Mouse (Mus musculus) intestine, embryonic 14.5 days (tissue): ENCODE results near the gene Dtx1. TPM values are rescaled to one million over a fixed set of nuclear protein-coding genes. Genes with fewer than 3 reads are reported as not detected.

Source experiments
- ATAC-seq: fragments of 200-750 bp; cut with Nextera tagmentation; replicated peaks from 2 replicates; pipeline ENCODE4 v1.8.0; 2017; ENCODE audit warnings: low read depth, moderate number of reproducible peaks, moderate TSS enrichment, moderate library complexity; ENCODE audit not compliant: low FRiP score, low TSS enrichment
- DNase-seq: peaks from one replicate; pipeline ENCODE4 v3.0.0-alpha.2; 2018; ENCODE audit warnings: low spot score
- H3K27ac ChIP-seq: fragments of 300-500 bp; sonication (generic); 2 replicates; pipeline ENCODE4 v1.5.1; 2014; ENCODE audit warnings: low read depth, mild to moderate bottlenecking, control low read depth
- H3K27me3 ChIP-seq: fragments of 300-500 bp; sonication (generic); replicated peaks from 2 replicates; pipeline ENCODE4 v1.6.1; 2014; ENCODE audit warnings: low read length, control low read depth; ENCODE audit not compliant: control insufficient read depth, insufficient read depth
- H3K36me3 ChIP-seq: fragments of 300-500 bp; sonication (generic); 2 replicates; pipeline ENCODE4 v1.6.1; 2014; ENCODE audit warnings: low read length, control low read depth; ENCODE audit not compliant: control insufficient read depth, insufficient read depth
- H3K4me1 ChIP-seq: fragments of 300-500 bp; sonication (generic); replicated peaks from 2 replicates; pipeline ENCODE4 v1.6.1; 2014; ENCODE audit warnings: low read length, control low read depth, mixed read lengths; ENCODE audit not compliant: control insufficient read depth, insufficient read depth
- H3K4me2 ChIP-seq: fragments of 300-500 bp; sonication (generic); 2 replicates; pipeline ENCODE4 v1.6.1; 2014; ENCODE audit warnings: low read length
- H3K4me3 ChIP-seq: fragments of 300-500 bp; sonication (generic); 2 replicates; pipeline ENCODE4 v1.5.1; 2014; ENCODE audit warnings: low read depth, low read length, control low read depth, mixed read lengths
- H3K9ac ChIP-seq: fragments of 300-500 bp; sonication (generic); 2 replicates; pipeline ENCODE4 v1.6.1; 2014; ENCODE audit warnings: mild to moderate bottlenecking, low read length
- H3K9me3 ChIP-seq: fragments of 300-500 bp; sonication (generic); 2 replicates; pipeline ENCODE4 v1.6.1; 2016; ENCODE audit warnings: low read length, control low read depth; ENCODE audit not compliant: control insufficient read depth
- WGBS: fragments of 180-500 bp; shearing (Covaris S2); extraction: QIAGEN DNeasy Blood & Tissue Kit; methylation state at CpG from one replicate; pipeline ENCODE4 v1.1.7; 2014; 5-methylcytosine and 5-hydroxymethylcytosine counted together
- polyA plus RNA-seq: library from polyadenylated mRNA; unstranded; fragments of >200 nt; fragmentation: Nextera tagmentation; extraction: Ambion mirVana; gene quantifications from 2 replicates; pipeline ENCODE4 v1.2.1, GENCODE M21; 2014

Dtx1 gene
- polyA plus RNA-seq, 1 experiment from 2014 or later = 3.7 TPM

DNA sequence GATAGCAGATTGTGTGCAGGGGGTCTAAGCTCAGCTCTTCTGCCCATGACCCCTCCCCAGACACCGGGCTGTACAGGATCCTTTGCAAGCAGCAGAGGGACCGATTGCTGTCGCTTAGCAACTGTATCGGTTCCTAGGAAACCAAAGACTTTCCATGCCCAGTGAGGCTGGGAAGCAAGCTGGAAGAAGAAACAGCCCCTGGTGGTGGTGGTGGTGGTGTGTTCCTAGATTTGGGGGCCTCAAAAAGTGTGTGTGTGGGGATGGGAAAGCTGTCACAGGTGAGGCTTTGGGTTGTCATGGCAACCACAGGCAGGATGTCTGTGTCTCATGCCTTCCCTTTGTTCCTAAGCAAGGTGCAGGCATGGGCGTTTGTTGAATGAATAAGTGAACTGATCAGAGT lies 50.9 kb downstream of the Dtx1 start:
- H3K36me3 ChIP-seq = no peaks in the 10 kb centered on the region
- no peak overlapping the region for H3K9ac ChIP-seq
- DNase-seq (no peak), ATAC-seq (no peak)
- no peaks in the 10 kb centered on the region for H3K9me3 ChIP-seq
- no peak overlapping the region for H3K4me2 ChIP-seq
- H3K4me3 ChIP-seq = no peak overlapping the region
- H3K27ac ChIP-seq = no peak overlapping the region
- 0 out of 2 replicates have a peak, but pooled peaks cover 3% of the 10 kb centered on the region for H3K27me3 ChIP-seq
- no peaks in the 10 kb centered on the region for H3K4me1 ChIP-seq
- WGBS = 46% methylated on average over 5 of the region's 5 CpGs

- H3K9ac ChIP-seq = no peak overlapping the region
- H3K4me1 ChIP-seq = no peaks in the 10 kb centered on the region
- no peaks in the 10 kb centered on the region for H3K9me3 ChIP-seq
- H3K36me3 ChIP-seq = no peaks in the 10 kb centered on the region
- H3K4me2 ChIP-seq = no peak overlapping the region
- H3K27ac ChIP-seq = no peak overlapping the region
- 0 out of 2 replicates have a peak, but pooled peaks cover 3% of the 10 kb centered on the region for H3K27me3 ChIP-seq
- DNase-seq (no peak), ATAC-seq (no peak)
- no peak overlapping the region for H3K4me3 ChIP-seq
- 79% methylated on average over 12 of the region's 12 CpGs for WGBS
Observed at GRCm38 (mm10) chr5:120656281-120656751, 55.4 kb downstream of the Dtx1 start.

- no peak overlapping the region for H3K9ac ChIP-seq
- ATAC-seq (no peak), DNase-seq (no peak)
- 89% methylated on average over 2 of the region's 2 CpGs for WGBS
- H3K4me2 ChIP-seq = no peak overlapping the region
- H3K27me3 ChIP-seq = peaks cover 20% of the 10 kb centered on the region
- H3K9me3 ChIP-seq = no peaks in the 10 kb centered on the region
- H3K27ac ChIP-seq = no peak overlapping the region
- no peak overlapping the region for H3K4me3 ChIP-seq
- H3K36me3 ChIP-seq = no peaks in the 10 kb centered on the region
- H3K4me1 ChIP-seq = peaks cover 4% of the 10 kb centered on the region; the same call in 1 of the 2 replicates
Observed at GRCm38 (mm10) chr5:120653873-120654272, 57.9 kb downstream of the Dtx1 start.

DNA sequence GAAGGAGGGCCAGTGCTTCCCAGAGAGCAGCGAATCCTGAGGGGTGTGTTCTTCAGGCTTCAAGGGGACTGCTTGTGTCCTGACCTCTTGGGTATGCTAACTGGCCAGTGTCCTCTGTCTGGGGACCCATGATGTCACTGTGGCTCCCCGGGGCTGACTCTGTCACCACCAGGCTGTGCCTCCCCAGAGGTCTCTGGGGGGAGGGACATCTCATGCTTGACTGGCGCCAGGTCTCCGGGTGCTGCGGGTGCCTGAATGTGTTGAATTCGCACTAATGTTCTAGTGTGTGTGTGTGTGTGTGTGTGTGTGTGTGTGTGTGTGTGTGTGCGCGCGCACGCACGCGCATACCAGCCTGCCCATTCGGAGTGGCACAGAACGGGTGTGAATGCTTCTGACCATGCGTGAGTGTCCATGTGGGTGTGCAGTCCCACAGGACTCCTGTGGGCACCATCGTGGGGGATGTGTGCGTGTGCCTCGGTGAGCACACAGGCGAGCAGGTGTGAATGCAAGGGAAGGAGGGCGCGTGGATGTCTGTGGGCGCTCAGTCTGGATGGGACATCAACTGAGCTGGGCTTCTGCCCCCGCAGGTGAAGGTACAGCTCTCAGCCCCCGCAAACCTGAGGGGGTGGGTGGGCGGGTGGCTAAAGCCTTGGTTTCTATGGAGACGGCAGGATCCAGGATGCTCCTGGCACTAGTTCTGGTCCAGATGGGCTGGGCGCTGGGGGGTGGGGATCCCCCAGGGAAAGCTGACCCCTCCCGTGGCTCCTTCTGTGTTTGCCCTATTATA lies 58.6 kb downstream of the Dtx1 start:
- Histone ChIP-seq H3K9me3 (no peaks in the 10 kb centered on the region), H3K36me3 (no peaks in the 10 kb centered on the region), H3K27ac (no peak overlapping the region), H3K9ac (no peak overlapping the region), H3K4me1 (peaks cover 9% of the 10 kb centered on the region; the same call in 1 of the 2 replicates), H3K4me3 (no peak overlapping the region), H3K27me3 (peaks cover 27% of the 10 kb centered on the region), H3K4me2 (no peak overlapping the region)
- no peak for ATAC-seq
- 78% methylated on average over 26 of the region's 28 CpGs for WGBS
- no peak for DNase-seq

DNA sequence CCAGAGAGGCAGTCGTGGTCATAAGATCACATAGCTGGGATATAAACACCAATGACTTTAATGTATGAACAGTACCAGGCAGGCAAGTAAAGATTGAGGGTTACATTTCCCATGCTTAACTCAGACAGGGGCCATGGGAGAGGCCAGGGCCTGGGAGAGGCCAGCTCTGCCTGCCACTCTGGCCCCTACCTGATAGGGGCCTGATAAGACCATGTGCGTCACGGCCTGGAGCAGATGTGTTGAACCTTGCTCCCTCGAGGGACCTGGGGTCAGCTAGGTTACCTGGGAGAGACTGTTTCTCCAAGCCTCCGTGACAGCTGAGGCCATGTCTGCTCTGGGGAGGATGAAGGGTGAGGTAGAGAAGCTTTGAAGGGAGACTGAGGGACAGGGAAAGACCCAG lies 60.5 kb downstream of the Dtx1 start:
- H3K4me3 ChIP-seq = no peak overlapping the region
- 48% methylated on average over 5 of the region's 5 CpGs for WGBS
- H3K36me3 ChIP-seq = no peaks in the 10 kb centered on the region
- H3K9ac ChIP-seq = no peak overlapping the region
- no peak overlapping the region for H3K27ac ChIP-seq
- ATAC-seq (no peak), DNase-seq (no peak)
- H3K27me3 ChIP-seq = peaks cover 41% of the 10 kb centered on the region
- no peak overlapping the region for H3K4me2 ChIP-seq
- peaks cover 9% of the 10 kb centered on the region; the same call in 1 of the 2 replicates for H3K4me1 ChIP-seq
- no peaks in the 10 kb centered on the region for H3K9me3 ChIP-seq

GRCm38 (mm10) chr5:120649938-120650337 lies 61.8 kb downstream of the Dtx1 start:
- H3K9ac ChIP-seq = no peak overlapping the region
- peaks cover 43% of the 10 kb centered on the region for H3K27me3 ChIP-seq
- ATAC-seq (no peak; the same call in 1 of the 2 replicates), DNase-seq (no peak)
- H3K9me3 ChIP-seq = no peaks in the 10 kb centered on the region
- H3K27ac ChIP-seq = no peak overlapping the region
- peaks cover 9% of the 10 kb centered on the region; the same call in 1 of the 2 replicates for H3K4me1 ChIP-seq
- H3K36me3 ChIP-seq = no peaks in the 10 kb centered on the region
- no peak overlapping the region for H3K4me2 ChIP-seq
- WGBS = 20% methylated on average over 13 of the region's 13 CpGs
- H3K4me3 ChIP-seq = no peak overlapping the region

- H3K27me3 ChIP-seq = peaks cover 43% of the 10 kb centered on the region
- ATAC-seq = peak; percentile 51
- peak overlapping the region; percentile 33 for H3K4me3 ChIP-seq
- WGBS = 3% methylated on average over 21 of the region's 21 CpGs
- no peak for DNase-seq
- peak overlapping the region; percentile 48 for H3K4me2 ChIP-seq
- peaks cover 9% of the 10 kb centered on the region; the same call in 1 of the 2 replicates for H3K4me1 ChIP-seq
- H3K9ac ChIP-seq = no peak overlapping the region
- H3K27ac ChIP-seq = no peak overlapping the region
- H3K36me3 ChIP-seq = no peaks in the 10 kb centered on the region
- no peaks in the 10 kb centered on the region for H3K9me3 ChIP-seq
Observed at GRCm38 (mm10) chr5:120649374-120649933, 62.3 kb downstream of the Dtx1 start.

DNA sequence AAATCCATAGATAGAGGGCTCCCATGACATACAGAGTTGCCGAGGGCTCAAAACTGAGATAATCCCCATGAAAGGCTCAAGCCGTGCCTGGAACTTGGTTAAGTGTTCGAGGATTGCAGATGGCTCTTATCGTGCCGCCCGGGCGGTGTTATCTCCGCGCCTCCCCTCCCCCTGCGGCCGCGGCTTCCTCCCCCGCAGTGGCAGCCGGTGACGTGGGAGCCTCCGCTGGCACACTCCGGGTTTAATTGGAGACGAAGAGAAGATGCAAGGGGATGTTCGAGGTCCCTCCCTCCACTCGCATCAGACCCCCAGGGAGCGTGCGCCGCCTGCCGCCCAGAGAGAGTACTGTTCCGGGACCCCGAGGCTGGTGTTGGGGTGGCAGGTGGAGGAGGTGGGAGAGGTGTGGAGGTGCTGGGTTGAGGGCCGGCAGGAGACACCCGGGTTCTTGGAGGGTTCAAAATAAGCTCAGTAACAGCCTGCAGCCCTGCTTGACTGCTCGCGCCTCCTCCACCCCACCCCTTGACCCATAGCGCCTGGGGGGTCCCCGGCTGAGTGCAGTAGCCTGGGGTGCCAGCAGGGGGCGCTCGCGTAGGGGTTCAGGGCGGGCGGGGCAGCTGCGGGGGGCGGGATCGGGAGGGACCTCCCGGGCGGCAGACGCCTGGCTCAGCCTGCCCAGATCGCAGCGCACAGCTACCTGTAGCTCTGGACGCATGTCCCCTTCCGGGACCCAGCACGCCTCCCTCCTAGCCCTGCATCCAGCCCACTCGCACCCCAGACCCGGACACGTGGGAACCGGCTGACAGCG lies 63.0 kb downstream of the Dtx1 start, which contains the start of gene Rasal1:
Gene Rasal1, plus strand, starts transcription at position 244 of the 805 bp plus-strand sequence.
- H3K4me3 ChIP-seq = peak within 1 kb of the TSS; percentile 33
- DNase-seq = peak; percentile 77

More for the DNA sequence above, 63.0 kb downstream of the Dtx1 start, which contains the start of gene Rasal1:
- 2% methylated on average over 53 of the region's 53 CpGs for WGBS
- peaks cover 9% of the 10 kb centered on the region; the same call in 1 of the 2 replicates for H3K4me1 ChIP-seq
- no peaks in the 10 kb centered on the region for H3K36me3 ChIP-seq
- ATAC-seq = peak; percentile 57
- H3K27ac ChIP-seq = no peak within 1 kb of the TSS
- peaks cover 43% of the 10 kb centered on the region for H3K27me3 ChIP-seq
- peak within 1 kb of the TSS; percentile 48 for H3K4me2 ChIP-seq
- H3K9me3 ChIP-seq = no peaks in the 10 kb centered on the region
- H3K9ac ChIP-seq = no peak within 1 kb of the TSS
